Mouse (Mus musculus) heart, postnatal 4 days (tissue): Measurements from ENCODE around the gene Olfr1415. TPM values are rescaled to one million over a fixed set of nuclear protein-coding genes. Genes with fewer than 3 reads are reported as not detected.

Experiments
- microRNA-seq, 2 experiments: library from miRNA; unstranded; fragments of <30 nt; microRNA quantifications; one replicate each; pipeline ENCODE4 v1.2.0; 2021 to 2022
- total RNA-seq, 2 experiments: library from RNA; stranded (reverse); gene quantifications; 2 replicates each; pipeline ENCODE4 v1.2.3; 2021

The Olfr1415 gene
- total RNA-seq, 2 experiments from 2014 or later, result not detected

Small RNAs within 50 kb of the gene (microRNA-seq; reads per million reads assigned to microRNA genes)
- gene Mir6900, result 10.4 to 13.5 reads per million in 2 experiments

Other genes with a start within 250 kb of the Olfr1415 start
- 100 to 1,000 TPM; 633 to 644 TPM for gene Ndufa10, start 22.2 kb downstream of the Olfr1415 start, total RNA-seq
- not detected for gene Olfr1416, start 11.0 kb downstream of the Olfr1415 start, total RNA-seq
- not detected for gene Olfr1414, start 22.6 kb upstream of the Olfr1415 start, total RNA-seq
- not detected for gene Olfr1413, start 75.2 kb upstream of the Olfr1415 start, total RNA-seq
- not detected for gene Olfr1412, start 89.7 kb upstream of the Olfr1415 start, total RNA-seq
- gene Olfr1411, start 98.3 kb upstream of the Olfr1415 start, total RNA-seq, result not detected
- gene Olfr1410, start 109.7 kb upstream of the Olfr1415 start, total RNA-seq, result not detected
- not detected for gene Olfr12, start 121.7 kb upstream of the Olfr1415 start, total RNA-seq
- gene Cops9, start 145.9 kb upstream of the Olfr1415 start, total RNA-seq, result 100 to 1,000 TPM; 198 to 214 TPM
- gene Otos, start 152.7 kb upstream of the Olfr1415 start, total RNA-seq, result not detected